Mouse (Mus musculus): ENCODE measurements at regions not wholly inside any gene's neighbourhood (a gene's known extent, or its start where the extent isn't known, plus 50 kb on each side); places are given as distances from the start of the nearest gene placed in this dataset.

GRCm38 (mm10) chr8:107828541-107828940 lies 113.9 kb upstream of the Zfhx3 start:
- TF ChIP-seq POLR2A (IDR thresholded peaks at IDR 0.05; ENCODE audit: low read depth, low read length) (no peak), CTCF (IDR thresholded peaks at IDR 0.05; ENCODE audit: borderline replicate concordance, insufficient read depth, low read length) (no peak)
- no peak overlapping the region for H3K27ac ChIP-seq (ENCODE audit: insufficient read depth, low read length)
- H3K4me1 ChIP-seq (ENCODE audit: control insufficient read depth, insufficient read depth, low read length): no peaks in the 10 kb centered on the region
- no peak overlapping the region for H3K4me3 ChIP-seq (ENCODE audit: insufficient read depth, low read length)

- no peak for TF ChIP-seq CTCF (IDR thresholded peaks at IDR 0.05; ENCODE audit: borderline replicate concordance, insufficient read depth, low read length)
- TF ChIP-seq POLR2A (IDR thresholded peaks at IDR 0.05; ENCODE audit: low read depth, low read length): no peak
Measured at GRCm38 (mm10) chr8:107833481-107833880, 109.0 kb upstream of the Zfhx3 start.

GRCm38 (mm10) chr8:107846141-107846540 lies 96.3 kb upstream of the Zfhx3 start:
- TF ChIP-seq POLR2A (IDR thresholded peaks at IDR 0.05; ENCODE audit: low read depth, low read length) (no peak), CTCF (IDR thresholded peaks at IDR 0.05; ENCODE audit: borderline replicate concordance, insufficient read depth, low read length) (no peak)
- H3K27ac ChIP-seq (ENCODE audit: insufficient read depth, low read length): no peak overlapping the region
- H3K4me3 ChIP-seq (ENCODE audit: insufficient read depth, low read length): no peak overlapping the region
- no peaks in the 10 kb centered on the region for H3K4me1 ChIP-seq (ENCODE audit: control insufficient read depth, insufficient read depth, low read length)

More at GRCm38 (mm10) chr8:107833481-107833880, 109.0 kb upstream of the Zfhx3 start:
- Histone ChIP-seq H3K4me3 (ENCODE audit: insufficient read depth, low read length) (no peak overlapping the region), H3K27ac (ENCODE audit: insufficient read depth, low read length) (no peak overlapping the region), H3K4me1 (ENCODE audit: control insufficient read depth, insufficient read depth, low read length) (no peaks in the 10 kb centered on the region)

- Histone ChIP-seq H3K4me1 (ENCODE audit: control insufficient read depth, insufficient read depth, low read length) (no peaks in the 10 kb centered on the region), H3K27ac (ENCODE audit: insufficient read depth, low read length) (no peak overlapping the region), H3K4me3 (ENCODE audit: insufficient read depth, low read length) (no peak overlapping the region)
- TF ChIP-seq POLR2A (IDR thresholded peaks at IDR 0.05; ENCODE audit: low read depth, low read length): no peak
- no peak for TF ChIP-seq CTCF (IDR thresholded peaks at IDR 0.05; ENCODE audit: borderline replicate concordance, insufficient read depth, low read length)
Measured at GRCm38 (mm10) chr8:107851236-107852043, 91.0 kb upstream of the Zfhx3 start.

GRCm38 (mm10) chr8:107859770-107860169 lies 82.7 kb upstream of the Zfhx3 start:
- no peak overlapping the region for H3K27ac ChIP-seq (ENCODE audit: insufficient read depth, low read length)
- TF ChIP-seq POLR2A (IDR thresholded peaks at IDR 0.05; ENCODE audit: low read depth, low read length) (no peak), CTCF (IDR thresholded peaks at IDR 0.05; ENCODE audit: borderline replicate concordance, insufficient read depth, low read length) (no peak)
- no peak overlapping the region for H3K4me3 ChIP-seq (ENCODE audit: insufficient read depth, low read length)
- no peaks in the 10 kb centered on the region for H3K4me1 ChIP-seq (ENCODE audit: control insufficient read depth, insufficient read depth, low read length)

GRCm38 (mm10) chr8:107860251-107860650 lies 82.2 kb upstream of the Zfhx3 start:
- no peak overlapping the region for H3K27ac ChIP-seq (ENCODE audit: insufficient read depth, low read length)
- no peak for TF ChIP-seq CTCF (IDR thresholded peaks at IDR 0.05; ENCODE audit: borderline replicate concordance, insufficient read depth, low read length)
- no peak for TF ChIP-seq POLR2A (IDR thresholded peaks at IDR 0.05; ENCODE audit: low read depth, low read length)

GRCm38 (mm10) chr8:107864802-107865651 lies 77.4 kb upstream of the Zfhx3 start:
- H3K4me1 ChIP-seq (ENCODE audit: control insufficient read depth, insufficient read depth, low read length): no peaks in the 10 kb centered on the region
- TF ChIP-seq CTCF (IDR thresholded peaks at IDR 0.05; ENCODE audit: borderline replicate concordance, insufficient read depth, low read length) (no peak), POLR2A (IDR thresholded peaks at IDR 0.05; ENCODE audit: low read depth, low read length) (no peak)
- H3K27ac ChIP-seq (ENCODE audit: insufficient read depth, low read length): no peak overlapping the region
- no peak overlapping the region for H3K4me3 ChIP-seq (ENCODE audit: insufficient read depth, low read length)

More at GRCm38 (mm10) chr8:107860251-107860650, 82.2 kb upstream of the Zfhx3 start:
- Histone ChIP-seq H3K4me3 (ENCODE audit: insufficient read depth, low read length) (no peak overlapping the region), H3K4me1 (ENCODE audit: control insufficient read depth, insufficient read depth, low read length) (no peaks in the 10 kb centered on the region)

- TF ChIP-seq POLR2A (IDR thresholded peaks at IDR 0.05; ENCODE audit: low read depth, low read length) (no peak), CTCF (IDR thresholded peaks at IDR 0.05; ENCODE audit: borderline replicate concordance, insufficient read depth, low read length) (no peak)
- H3K27ac ChIP-seq (ENCODE audit: insufficient read depth, low read length): no peak overlapping the region
- no peaks in the 10 kb centered on the region for H3K4me1 ChIP-seq (ENCODE audit: control insufficient read depth, insufficient read depth, low read length)
- no peak overlapping the region for H3K4me3 ChIP-seq (ENCODE audit: insufficient read depth, low read length)
Measured at GRCm38 (mm10) chr8:107865744-107866143, 76.7 kb upstream of the Zfhx3 start.

GRCm38 (mm10) chr8:107871718-107872117 lies 70.7 kb upstream of the Zfhx3 start:
- Histone ChIP-seq H3K4me1 (ENCODE audit: control insufficient read depth, insufficient read depth, low read length) (no peaks in the 10 kb centered on the region), H3K27ac (ENCODE audit: insufficient read depth, low read length) (no peak overlapping the region), H3K4me3 (ENCODE audit: insufficient read depth, low read length) (no peak overlapping the region)
- TF ChIP-seq POLR2A (IDR thresholded peaks at IDR 0.05; ENCODE audit: low read depth, low read length) (no peak), CTCF (IDR thresholded peaks at IDR 0.05; ENCODE audit: borderline replicate concordance, insufficient read depth, low read length) (no peak)

- H3K4me3 ChIP-seq (ENCODE audit: insufficient read depth, low read length): no peak overlapping the region
- no peak for TF ChIP-seq POLR2A (IDR thresholded peaks at IDR 0.05; ENCODE audit: low read depth, low read length)
- no peak for TF ChIP-seq CTCF (IDR thresholded peaks at IDR 0.05; ENCODE audit: borderline replicate concordance, insufficient read depth, low read length)
- no peaks in the 10 kb centered on the region for H3K4me1 ChIP-seq (ENCODE audit: control insufficient read depth, insufficient read depth, low read length)
- H3K27ac ChIP-seq (ENCODE audit: insufficient read depth, low read length): no peak overlapping the region
Measured at GRCm38 (mm10) chr8:107872121-107872520, 70.3 kb upstream of the Zfhx3 start.

Measured in embryonic fibroblast, embryonic 13.5 days (primary cell).